Mouse (Mus musculus) midbrain, embryonic 11.5 days (tissue): ENCODE results near the gene Osbpl3. TPM values are rescaled to one million over a fixed set of nuclear protein-coding genes. Genes with fewer than 3 reads are reported as not detected.

Experiments used
- ATAC-seq: fragments of 200-750 bp; cut with Nextera tagmentation; 2 replicates; pipeline ENCODE4 v1.8.0; 2017; ENCODE audit warnings: moderate TSS enrichment, moderate library complexity; ENCODE audit not compliant: low FRiP score
- DNase-seq: peaks from one replicate; pipeline ENCODE4 v3.0.0; 2015; ENCODE audit warnings: low spot score; ENCODE audit errors: missing footprints
- H3K27ac ChIP-seq: fragments of 300-500 bp; sonication (generic); 2 replicates; pipeline ENCODE4 v1.5.1; 2014; ENCODE audit warnings: low read depth, low read length
- H3K27me3 ChIP-seq: fragments of 300-500 bp; sonication (generic); 2 replicates; pipeline ENCODE4 v1.6.1; 2014; ENCODE audit warnings: mild to moderate bottlenecking, low read length, moderate library complexity, mixed read lengths; ENCODE audit not compliant: control insufficient read depth, insufficient read depth
- H3K36me3 ChIP-seq: fragments of 300-500 bp; sonication (generic); 2 replicates; pipeline ENCODE4 v1.6.1; 2014; ENCODE audit warnings: mild to moderate bottlenecking, low read length, moderate library complexity, mixed read lengths; ENCODE audit not compliant: control insufficient read depth, insufficient read depth
- H3K4me1 ChIP-seq: fragments of 300-500 bp; sonication (generic); 2 replicates; pipeline ENCODE4 v1.6.1; 2014; ENCODE audit warnings: low read length; ENCODE audit not compliant: control insufficient read depth, insufficient read depth
- H3K4me2 ChIP-seq: fragments of 300-500 bp; sonication (generic); 2 replicates; pipeline ENCODE4 v1.6.1; 2014; ENCODE audit warnings: mild to moderate bottlenecking, moderate library complexity
- H3K4me3 ChIP-seq: fragments of 300-500 bp; sonication (generic); 2 replicates; pipeline ENCODE4 v1.5.1; 2014; ENCODE audit warnings: low read depth, low read length
- H3K9ac ChIP-seq: fragments of 300-500 bp; sonication (generic); 2 replicates; pipeline ENCODE4 v1.6.1; 2014; ENCODE audit warnings: low read length
- H3K9me3 ChIP-seq: fragments of 300-500 bp; sonication (generic); 2 replicates; pipeline ENCODE4 v1.6.1; 2016; ENCODE audit warnings: low read length; ENCODE audit not compliant: control insufficient read depth
- WGBS: fragments of 180-500 bp; shearing (Covaris S2); extraction: QIAGEN DNeasy Blood & Tissue Kit; methylation state at CpG from one replicate; pipeline ENCODE4 v1.1.7; 2014; 5-methylcytosine and 5-hydroxymethylcytosine counted together
- polyA plus RNA-seq: library from polyadenylated mRNA; unstranded; fragments of >200 nt; fragmentation: Nextera tagmentation; extraction: Ambion mirVana; gene quantifications from 2 replicates; pipeline ENCODE4 v1.2.1, GENCODE M21; 2014

The Osbpl3 gene
- polyA plus RNA-seq, 1 experiment from 2014 or later = 7.3 TPM

GRCm38 (mm10) chr6:50390313-50390712 is 65.7 kb downstream of the Osbpl3 start:
- H3K27ac ChIP-seq = no peak overlapping the region
- H3K4me1 ChIP-seq = no peaks in the 10 kb centered on the region
- no peak overlapping the region for H3K9ac ChIP-seq
- no peak for DNase-seq
- no peaks in the 10 kb centered on the region for H3K36me3 ChIP-seq
- H3K4me3 ChIP-seq = no peak overlapping the region
- 84% methylated on average over 5 of the region's 5 CpGs for WGBS
- no peak overlapping the region for H3K4me2 ChIP-seq
- no peak for ATAC-seq
- no peaks in the 10 kb centered on the region for H3K9me3 ChIP-seq
- H3K27me3 ChIP-seq = no peaks in the 10 kb centered on the region

- no peaks in the 10 kb centered on the region for H3K36me3 ChIP-seq
- 75% methylated on average over 5 of the region's 5 CpGs for WGBS
- no peak overlapping the region for H3K27ac ChIP-seq
- H3K4me1 ChIP-seq = no peaks in the 10 kb centered on the region
- no peaks in the 10 kb centered on the region for H3K9me3 ChIP-seq
- no peaks in the 10 kb centered on the region for H3K27me3 ChIP-seq
- no peak for DNase-seq
- no peak for ATAC-seq
- no peak overlapping the region for H3K9ac ChIP-seq
- no peak overlapping the region for H3K4me3 ChIP-seq
- no peak overlapping the region for H3K4me2 ChIP-seq
Measured at GRCm38 (mm10) chr6:50387629-50388028, 68.4 kb downstream of the Osbpl3 start.

DNA sequence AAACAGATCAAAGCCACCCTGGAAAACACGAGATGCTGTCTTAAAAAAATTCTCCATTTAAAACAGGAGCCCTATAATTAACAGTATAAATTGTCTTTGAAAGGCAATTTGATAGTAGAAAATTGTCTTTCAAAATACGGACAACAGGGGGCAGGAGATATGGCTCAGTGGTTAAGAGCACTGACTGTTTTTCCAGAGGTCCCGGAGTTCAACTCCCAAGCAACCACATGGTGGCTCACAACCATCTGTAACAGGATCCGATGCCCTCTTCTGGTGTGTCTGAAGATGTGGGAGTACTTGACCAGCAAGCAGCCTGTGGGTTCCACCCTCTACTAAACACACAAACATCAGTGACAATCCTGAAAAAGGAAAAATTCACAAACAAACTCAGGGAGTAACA is 69.5 kb downstream of the Osbpl3 start:
- Histone ChIP-seq H3K4me2 (no peak overlapping the region), H3K27ac (no peak overlapping the region), H3K27me3 (no peaks in the 10 kb centered on the region), H3K4me1 (no peaks in the 10 kb centered on the region), H3K4me3 (no peak overlapping the region), H3K36me3 (no peaks in the 10 kb centered on the region), H3K9me3 (no peaks in the 10 kb centered on the region), H3K9ac (no peak overlapping the region)
- no peak for ATAC-seq
- 91% methylated on average over 4 of the region's 4 CpGs for WGBS
- no peak for DNase-seq

DNA sequence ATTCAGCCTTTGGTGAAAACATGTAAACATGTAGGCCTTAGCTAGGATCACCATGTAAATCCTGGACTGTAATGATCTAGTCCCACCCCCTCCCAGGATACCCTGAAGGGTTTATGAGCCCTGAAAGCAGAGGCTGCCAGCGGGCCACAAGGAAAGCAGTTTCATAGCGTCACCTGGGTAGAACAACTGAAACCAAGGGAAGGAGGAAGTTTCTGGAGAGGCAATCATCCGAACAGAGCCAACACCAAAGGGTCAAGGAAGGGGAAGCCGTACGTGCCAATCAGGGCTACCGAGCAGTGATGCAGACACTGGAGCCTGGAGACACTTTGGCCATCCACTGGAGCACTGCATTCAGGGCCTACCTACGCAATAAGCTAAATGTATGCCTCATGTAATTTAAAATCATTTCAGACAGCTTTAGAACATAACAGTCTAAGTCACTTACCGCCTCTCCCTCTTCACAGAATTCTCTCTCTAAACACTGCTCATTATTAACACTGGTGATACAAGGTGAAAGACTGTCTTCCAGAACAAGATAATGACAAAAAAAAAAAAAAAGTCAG is 70.5 kb downstream of the Osbpl3 start:
- H3K4me1 ChIP-seq = no peaks in the 10 kb centered on the region
- no peak overlapping the region for H3K4me2 ChIP-seq
- H3K9ac ChIP-seq = no peak overlapping the region
- DNase-seq = no peak
- H3K4me3 ChIP-seq = no peak overlapping the region
- no peaks in the 10 kb centered on the region for H3K27me3 ChIP-seq
- no peak for ATAC-seq
- no peaks in the 10 kb centered on the region for H3K36me3 ChIP-seq
- no peaks in the 10 kb centered on the region for H3K9me3 ChIP-seq
- 96% methylated on average over 8 of the region's 8 CpGs for WGBS
- no peak overlapping the region for H3K27ac ChIP-seq

- no peaks in the 10 kb centered on the region for H3K27me3 ChIP-seq
- no peak overlapping the region for H3K27ac ChIP-seq
- H3K4me1 ChIP-seq = no peaks in the 10 kb centered on the region
- no peak overlapping the region for H3K4me3 ChIP-seq
- ATAC-seq (no peak), DNase-seq (no peak)
- H3K4me2 ChIP-seq = no peak overlapping the region
- no peak overlapping the region for H3K9ac ChIP-seq
- no peaks in the 10 kb centered on the region for H3K36me3 ChIP-seq
- WGBS = 88% methylated on average over 7 of the region's 7 CpGs
- no peaks in the 10 kb centered on the region for H3K9me3 ChIP-seq
Measured at GRCm38 (mm10) chr6:50382711-50383110, 73.3 kb downstream of the Osbpl3 start.

GRCm38 (mm10) chr6:50382196-50382595 is 73.8 kb downstream of the Osbpl3 start:
- Histone ChIP-seq H3K4me2 (no peak overlapping the region), H3K9me3 (no peaks in the 10 kb centered on the region), H3K27ac (no peak overlapping the region), H3K27me3 (no peaks in the 10 kb centered on the region), H3K36me3 (no peaks in the 10 kb centered on the region), H3K4me3 (no peak overlapping the region), H3K9ac (no peak overlapping the region), H3K4me1 (no peaks in the 10 kb centered on the region)
- WGBS = 62% methylated on average over 8 of the region's 8 CpGs
- no peak for ATAC-seq
- no peak for DNase-seq

- no peak for DNase-seq
- 48% methylated on average over 11 of the region's 11 CpGs for WGBS
- ATAC-seq = no peak
Measured at GRCm38 (mm10) chr6:50381504-50382091, 74.4 kb downstream of the Osbpl3 start.

DNA sequence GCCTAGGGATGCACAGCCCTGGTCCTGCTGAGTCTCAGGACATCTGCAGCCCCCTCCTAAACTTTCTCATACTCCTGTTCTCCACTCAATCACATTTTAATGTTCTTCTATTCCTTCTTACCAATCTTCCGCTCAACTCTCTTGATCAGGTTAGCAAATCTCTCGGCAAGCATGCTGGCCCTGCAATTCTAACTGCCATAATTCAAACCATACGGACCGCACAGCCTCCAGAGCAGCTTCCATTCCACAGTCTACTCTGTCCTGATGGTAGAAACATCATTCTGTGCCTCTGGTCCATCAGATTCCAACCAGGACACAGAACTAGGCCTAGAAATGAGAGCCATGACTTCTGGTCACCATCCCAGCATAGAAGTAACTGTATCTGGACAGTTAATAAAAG is 76.3 kb downstream of the Osbpl3 start:
- ATAC-seq (no peak), DNase-seq (no peak)
- Histone ChIP-seq H3K4me2 (no peak overlapping the region), H3K4me3 (no peak overlapping the region), H3K36me3 (no peaks in the 10 kb centered on the region), H3K27me3 (no peaks in the 10 kb centered on the region), H3K4me1 (no peaks in the 10 kb centered on the region), H3K9me3 (no peaks in the 10 kb centered on the region), H3K9ac (no peak overlapping the region), H3K27ac (no peak overlapping the region)
- WGBS = 91% methylated on average over 4 of the region's 4 CpGs

More at GRCm38 (mm10) chr6:50381504-50382091, 74.4 kb downstream of the Osbpl3 start:
- Histone ChIP-seq H3K36me3 (no peaks in the 10 kb centered on the region), H3K9ac (no peak overlapping the region), H3K27ac (no peak overlapping the region), H3K4me3 (no peak overlapping the region), H3K27me3 (no peaks in the 10 kb centered on the region), H3K9me3 (no peaks in the 10 kb centered on the region), H3K4me1 (no peaks in the 10 kb centered on the region), H3K4me2 (no peak overlapping the region)

DNA sequence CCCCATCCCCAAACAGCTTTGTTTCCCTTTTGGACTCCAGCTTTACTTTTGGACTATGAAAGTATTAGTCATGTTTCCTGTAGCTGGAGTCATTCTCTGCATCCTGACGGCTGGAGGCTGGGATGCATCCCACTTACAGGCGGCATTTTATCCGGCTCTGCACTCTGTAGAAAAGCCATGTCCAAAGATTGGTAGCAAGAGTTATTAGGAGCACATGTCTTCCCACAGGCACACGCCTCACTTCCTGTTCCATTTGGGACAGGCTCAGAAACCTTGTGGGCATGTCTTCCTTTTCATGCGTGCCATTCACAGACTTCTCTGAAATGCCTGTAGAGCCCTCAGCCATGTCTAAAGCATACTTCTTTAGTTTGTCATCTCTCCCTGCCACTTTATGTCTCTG is 76.9 kb downstream of the Osbpl3 start:
- 79% methylated on average over 5 of the region's 5 CpGs for WGBS
- Histone ChIP-seq H3K9ac (no peak overlapping the region), H3K4me2 (no peak overlapping the region), H3K27ac (no peak overlapping the region), H3K36me3 (no peaks in the 10 kb centered on the region), H3K27me3 (no peaks in the 10 kb centered on the region), H3K4me1 (no peaks in the 10 kb centered on the region), H3K9me3 (no peaks in the 10 kb centered on the region), H3K4me3 (no peak overlapping the region)
- no peak for DNase-seq
- no peak for ATAC-seq
